Mouse (Mus musculus) ES-E14 (cell line): ENCODE measurements at regions not wholly inside any gene's neighbourhood (a gene's known extent, or its start where the extent isn't known, plus 50 kb on each side); places are given as distances from the start of the nearest gene placed in this dataset.

Experiments used
- DNase-seq: peaks from one replicate; pipeline ENCODE4 v3.0.0-alpha.2; 2013; ENCODE audit warnings: low read depth, low spot score
- H3K27ac ChIP-seq: 2 replicates; pipeline ENCODE4 v1.5.1; 2012; ENCODE audit warnings: low read depth, mild to moderate bottlenecking, low read length, moderate library complexity, mixed read lengths; ENCODE audit not compliant: poor library complexity, insufficient read depth, severe bottlenecking
- H3K36me3 ChIP-seq: 2 replicates; pipeline ENCODE4 v1.6.1; 2012; ENCODE audit warnings: mild to moderate bottlenecking, low read length, moderate library complexity, mixed read lengths; ENCODE audit not compliant: control insufficient read depth, poor library complexity, insufficient read depth, severe bottlenecking
- H3K4me1 ChIP-seq, 2 experiments: fragments of 150-350 bp in 1 of 2; sonication (generic) in 1 of 2; 2 replicates each; pipeline ENCODE4 v1.6.1; 2012; ENCODE audit warnings: low read length in 2 of 2, mild to moderate bottlenecking in 1 of 2, mixed read lengths in 1 of 2; ENCODE audit not compliant: control insufficient read depth in 2 of 2, insufficient read depth in 2 of 2, poor library complexity in 1 of 2
- H3K4me3 ChIP-seq, 2 experiments: fragments of 150-350 bp in 1 of 2; sonication (generic) in 1 of 2; 2 replicates each; pipeline ENCODE4 v1.5.1; 2012; ENCODE audit warnings: low read length in 2 of 2, low read depth in 1 of 2, mild to moderate bottlenecking in 1 of 2, mixed read lengths in 1 of 2; ENCODE audit not compliant: insufficient read depth in 1 of 2, poor library complexity in 1 of 2, severe bottlenecking in 1 of 2
- H3K9ac ChIP-seq: 2 replicates; pipeline ENCODE4 v1.6.1; 2012; ENCODE audit warnings: low read depth, mild to moderate bottlenecking, low read length, mixed read lengths; ENCODE audit not compliant: poor library complexity, insufficient read depth, severe bottlenecking
- H3K9me3 ChIP-seq: fragments of 150-350 bp; sonication (generic); 2 replicates; pipeline ENCODE4 v1.6.1; 2012; ENCODE audit warnings: low read depth, mild to moderate bottlenecking, low read length; ENCODE audit not compliant: control insufficient read depth, insufficient read depth
- CHD2 ChIP-seq: IDR thresholded peaks from 2 replicates; pipeline ENCODE4 v1.6.1; 2014; ENCODE audit warnings: mild to moderate bottlenecking, low read depth, low read length, inconsistent platforms
- HCFC1 ChIP-seq: IDR thresholded peaks from 2 replicates; pipeline ENCODE4 v1.6.1; 2012; ENCODE audit warnings: low read length, inconsistent platforms, borderline replicate concordance; ENCODE audit not compliant: insufficient read depth
- MAFK ChIP-seq: IDR thresholded peaks from 2 replicates; pipeline ENCODE4 v1.6.1; 2014; ENCODE audit warnings: mild to moderate bottlenecking, low read depth, low read length, inconsistent platforms; ENCODE audit not compliant: insufficient read depth
- ZC3H11A ChIP-seq: IDR thresholded peaks from 2 replicates; pipeline ENCODE4 v1.6.1; 2012; ENCODE audit warnings: low read depth, mild to moderate bottlenecking, inconsistent platforms, low read length, borderline replicate concordance
- ZNF384 ChIP-seq: IDR thresholded peaks from 2 replicates; pipeline ENCODE4 v1.6.1; 2012; ENCODE audit warnings: low read depth, low read length, inconsistent platforms
- in situ Hi-C, 2 experiments: fragments of 600-800 bp; cut with MboI; formaldehyde crosslinking; loops; one replicate each; pipeline ENCODE4 v1.15.1; 2025; ENCODE audit warnings: low sequenced_read_pairs in 2 of 2, inconsistent platforms in 1 of 2; ENCODE audit not compliant: unreplicated experiment in 2 of 2

DNA sequence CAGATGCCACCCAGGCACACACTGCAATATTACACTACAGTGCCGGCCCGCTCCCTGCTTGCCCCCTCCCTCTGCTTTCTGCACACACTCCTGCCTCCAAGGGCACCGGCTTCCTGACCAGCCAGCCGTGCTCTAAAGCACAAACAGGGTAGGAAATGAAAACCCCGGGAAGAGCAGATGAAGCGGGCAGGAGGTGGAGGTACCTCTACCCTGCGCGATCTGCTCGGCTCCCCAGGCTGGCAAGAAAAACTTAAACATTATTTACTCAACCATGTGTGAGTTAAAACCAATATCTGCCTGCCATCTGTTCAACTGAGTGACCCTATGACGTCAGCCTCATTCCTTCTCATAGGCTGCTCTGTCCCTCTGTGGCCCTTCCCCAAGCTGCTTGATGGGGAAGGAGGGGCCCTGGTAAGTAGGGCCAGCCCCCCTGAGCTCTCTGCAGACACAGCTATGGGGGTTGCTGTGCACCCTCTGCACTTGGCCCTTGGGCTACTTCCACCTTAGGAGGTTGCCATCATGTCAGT, 238.5 kb downstream of the Cbln1 start:
- Histone ChIP-seq H3K4me3 (no peak overlapping the region), H3K9me3 (no peaks in the 10 kb centered on the region), H3K36me3 (no peaks in the 10 kb centered on the region), H3K4me1 (peaks cover 0 to 3% of the 10 kb centered on the region in 2 experiments; a peak in 1 of 4 replicates), H3K9ac (no peak overlapping the region), H3K27ac (no peak overlapping the region)
- TF ChIP-seq MAFK, result no peak
- no peak for TF ChIP-seq ZC3H11A
- TF ChIP-seq HCFC1, result no peak
- TF ChIP-seq CHD2, result no peak
- TF ChIP-seq ZNF384, result no peak
- DNase-seq, result no peak
- in situ Hi-C loops, result no loop called here

DNA sequence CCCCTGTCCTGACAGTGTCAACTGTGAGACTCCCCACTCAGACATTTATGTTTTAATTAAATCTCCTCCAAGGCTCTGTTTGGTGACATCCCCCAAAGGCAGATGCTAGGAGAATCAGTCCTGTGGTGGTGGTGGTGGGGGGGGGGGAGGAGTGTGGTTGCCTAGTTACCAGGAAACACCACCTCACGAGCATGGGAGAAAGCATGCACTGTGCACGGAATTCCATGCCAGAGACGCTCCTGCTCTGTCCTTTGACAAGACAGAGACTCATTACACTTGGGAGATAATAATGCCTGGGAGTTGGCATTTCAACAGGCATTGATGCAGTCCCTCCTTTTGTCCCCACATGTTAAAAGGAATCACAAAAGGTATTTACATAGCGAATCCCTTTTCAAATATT, 240.6 kb downstream of the Cbln1 start:
- no peaks in the 10 kb centered on the region for H3K36me3 ChIP-seq
- no peak for TF ChIP-seq MAFK
- TF ChIP-seq ZC3H11A, result no peak
- no peak for TF ChIP-seq CHD2
- no peak for TF ChIP-seq ZNF384
- TF ChIP-seq HCFC1, result no peak
- no peak overlapping the region for H3K4me3 ChIP-seq
- no peak overlapping the region for H3K9ac ChIP-seq
- H3K4me1 ChIP-seq, result peaks cover 0 to 3% of the 10 kb centered on the region in 2 experiments; a peak in 1 of 4 replicates
- no peak for DNase-seq
- no peaks in the 10 kb centered on the region for H3K9me3 ChIP-seq
- in situ Hi-C loops, result no loop called here
- H3K27ac ChIP-seq, result no peak overlapping the region

DNA sequence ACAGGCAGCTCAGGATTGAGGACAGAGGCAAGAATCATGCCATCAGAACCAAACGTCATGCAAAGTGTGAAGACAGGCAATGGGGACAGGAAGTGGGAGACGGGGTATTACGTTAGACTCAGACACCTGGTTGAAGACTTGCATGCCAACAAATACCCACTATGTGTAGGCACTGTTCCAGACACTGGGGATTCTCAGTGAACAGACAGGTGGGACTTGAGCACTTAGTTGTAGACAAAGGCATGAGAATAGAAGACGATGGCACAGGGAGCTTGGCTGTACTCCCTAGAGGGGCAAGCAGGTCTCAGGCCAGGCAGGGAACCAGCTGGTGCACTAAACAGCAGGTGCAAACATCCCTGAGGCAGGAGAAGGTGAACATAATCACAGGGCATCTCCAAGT, 242.3 kb downstream of the Cbln1 start:
- Histone ChIP-seq H3K4me1 (peaks cover 0 to 2% of the 10 kb centered on the region in 2 experiments; a peak in 1 of 4 replicates), H3K36me3 (no peaks in the 10 kb centered on the region), H3K9ac (no peak overlapping the region), H3K27ac (no peak overlapping the region), H3K4me3 (no peak overlapping the region), H3K9me3 (no peaks in the 10 kb centered on the region)
- no peak for TF ChIP-seq CHD2
- no peak for TF ChIP-seq ZC3H11A
- no peak for TF ChIP-seq HCFC1
- no peak for TF ChIP-seq MAFK
- no peak for TF ChIP-seq ZNF384
- DNase-seq, result no peak
- in situ Hi-C loops, result no loop called here

- no peak overlapping the region for H3K27ac ChIP-seq
- H3K36me3 ChIP-seq, result no peaks in the 10 kb centered on the region
- no peak overlapping the region for H3K4me3 ChIP-seq
- H3K4me1 ChIP-seq, result peaks cover 0 to 2% of the 10 kb centered on the region in 2 experiments; a peak in 1 of 4 replicates
- H3K9me3 ChIP-seq, result no peaks in the 10 kb centered on the region
- no peak overlapping the region for H3K9ac ChIP-seq
- in situ Hi-C loops, result no loop called here
- DNase-seq, result no peak
- TF ChIP-seq CHD2 (no peak), MAFK (no peak)
Observed at GRCm38 (mm10) chr8:87229182-87229581, 243.2 kb downstream of the Cbln1 start.

DNA sequence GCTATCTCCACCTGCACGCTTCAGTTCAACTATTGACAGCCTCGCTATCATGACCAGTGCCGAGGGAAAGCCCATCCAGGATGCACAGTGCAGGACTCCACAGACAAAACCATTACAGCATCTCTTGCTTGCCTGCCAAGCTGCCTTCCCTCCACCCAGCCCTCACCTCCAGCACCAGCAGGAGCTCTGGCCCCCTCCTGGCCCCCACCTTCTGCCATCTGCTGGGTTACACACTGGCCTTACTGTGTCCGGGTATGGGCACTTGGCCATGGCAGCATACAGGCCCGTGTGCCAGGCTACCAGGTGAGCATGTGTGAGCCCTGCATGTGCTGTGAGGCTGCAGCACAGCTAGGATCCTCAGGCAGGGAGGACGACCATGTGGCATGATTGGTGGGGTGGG, 243.6 kb downstream of the Cbln1 start:
- no peak for TF ChIP-seq ZC3H11A
- no peak for TF ChIP-seq ZNF384
- no peak for TF ChIP-seq CHD2
- no peak for TF ChIP-seq HCFC1
- TF ChIP-seq MAFK, result no peak
- H3K9me3 ChIP-seq, result no peaks in the 10 kb centered on the region

More for the DNA sequence above, 243.6 kb downstream of the Cbln1 start:
- H3K4me1 ChIP-seq, result peaks cover 0 to 2% of the 10 kb centered on the region in 2 experiments; a peak in 1 of 4 replicates
- no peak overlapping the region for H3K4me3 ChIP-seq
- H3K36me3 ChIP-seq, result no peaks in the 10 kb centered on the region
- no peak overlapping the region for H3K9ac ChIP-seq
- no peak overlapping the region for H3K27ac ChIP-seq
- in situ Hi-C loops, result no loop called here
- no peak for DNase-seq
